ENCODE assay signal across 8 mouse cellular contexts in genomic region chr4:140916296-140916695, GRCm38 (mm10).
"Had no signal": no experiment of that assay in that cellular context is flagged by ENCODE, and none has a peak within 500 bp of the region (broad histone marks: within the 10 kb centered on the region; RNA-seq: fewer than 3 reads in every experiment).

No protein-coding gene starts in this region.

- H3K4me3 ChIP-seq: limb, embryonic 12.5 days; midbrain, embryonic 13.5 days; stomach, embryonic 15.5 days had no signal

- DNase-seq: kidney, adult 18-20 months; kidney, postnatal 4 days; lung, adult 2 months; lung, postnatal 36 days had no signal

- H3K9me3 ChIP-seq: limb, embryonic 12.5 days; midbrain, embryonic 13.5 days; stomach, embryonic 15.5 days had no signal

- H3K27ac ChIP-seq: limb, embryonic 12.5 days; liver, embryonic 14.5 days; midbrain, embryonic 13.5 days; stomach, embryonic 15.5 days had no signal

- H3K4me1 ChIP-seq: limb, embryonic 12.5 days; stomach, embryonic 15.5 days had no signal

- H3K27me3 ChIP-seq: limb, embryonic 12.5 days; stomach, embryonic 15.5 days had no signal

- H3K36me3 ChIP-seq: limb, embryonic 12.5 days; midbrain, embryonic 13.5 days; stomach, embryonic 15.5 days had no signal
